Mouse (Mus musculus) erythroid progenitor cell, adult 5-6 weeks (primary cell): ENCODE results near the gene Trim58. TPM values are rescaled to one million over a fixed set of nuclear protein-coding genes. Genes with fewer than 3 reads are reported as not detected.

Source experiments
- ATAC-seq: replicated peaks from 2 replicates; pipeline ENCODE4 v1.8.0; 2016; ENCODE audit warnings: moderate number of reproducible peaks, mild to moderate bottlenecking, moderate TSS enrichment, inconsistent platforms; ENCODE audit not compliant: poor library complexity, low FRiP score, severe bottlenecking
- total RNA-seq, 2 experiments: library from RNA; stranded (forward) in 1 of 2; stranded (reverse) in 1 of 2; fragments of 150-400 nt in 1 of 2; fragments of 186-747, 209-891 nt in 1 of 2; gene quantifications; 2 replicates each; pipeline versions ENCODE4 v1.2.3 to v1.2.4; 2015 to 2017; ENCODE audit warnings: low replicate concordance in 2 of 2

Gene Trim58
- total RNA-seq, 2 experiments from 2014 or later, result 45.0 to 65.4 TPM

DNA sequence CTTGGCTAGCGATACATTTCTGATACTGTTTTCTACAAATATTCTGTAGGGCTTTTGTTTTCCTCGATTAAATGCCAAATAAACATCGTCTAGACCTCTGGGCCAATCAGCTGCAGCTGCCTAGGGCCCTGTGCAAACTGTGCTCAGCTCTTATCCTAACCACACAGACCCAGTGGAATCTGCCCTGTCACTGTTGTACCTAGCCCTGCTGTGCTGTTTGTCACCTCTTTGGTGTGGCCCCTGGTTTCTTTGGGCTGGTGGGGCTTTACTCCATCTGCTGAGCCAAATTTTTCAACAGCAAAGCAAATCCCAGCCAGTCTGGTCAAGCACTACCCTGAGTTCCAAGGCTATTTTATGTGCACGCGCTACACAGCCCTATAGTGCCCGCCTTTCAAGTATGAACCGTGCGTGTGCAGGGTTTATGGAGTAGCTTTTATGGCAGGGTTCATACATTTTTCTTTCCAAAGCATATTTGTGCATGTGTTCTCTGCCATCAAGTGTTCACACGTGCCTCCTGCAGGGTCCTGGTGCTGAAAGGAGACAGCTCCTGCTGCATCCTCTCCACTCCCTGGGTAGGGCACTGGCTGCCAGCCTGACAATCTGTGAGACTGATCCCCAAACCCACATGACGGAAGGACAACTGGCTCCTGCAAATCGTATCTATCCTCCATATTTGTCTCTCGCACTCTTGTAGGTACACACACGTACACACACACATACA is 1.5 kb downstream of the Trim58 start:
- peak; percentile 83 for ATAC-seq

DNA sequence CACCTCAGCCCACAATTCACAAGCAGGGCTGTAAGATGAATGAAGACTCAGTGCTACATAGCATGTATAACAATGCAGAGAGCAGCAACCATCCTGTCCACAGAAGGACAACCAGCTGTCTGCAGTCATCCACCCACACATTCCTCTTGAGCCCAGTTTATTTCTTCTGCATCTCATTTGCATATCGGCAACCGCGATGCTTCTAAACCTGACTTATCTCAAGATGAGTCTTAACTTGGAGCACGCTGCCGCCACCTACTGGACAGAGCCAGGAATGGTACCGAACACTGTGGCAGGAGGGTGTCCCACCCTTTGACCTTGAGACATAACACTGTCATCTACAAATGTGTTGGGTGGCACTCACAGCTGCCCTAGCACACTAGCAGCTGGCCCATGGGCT is 3.1 kb downstream of the Trim58 start:
- peak; percentile 57 for ATAC-seq

DNA sequence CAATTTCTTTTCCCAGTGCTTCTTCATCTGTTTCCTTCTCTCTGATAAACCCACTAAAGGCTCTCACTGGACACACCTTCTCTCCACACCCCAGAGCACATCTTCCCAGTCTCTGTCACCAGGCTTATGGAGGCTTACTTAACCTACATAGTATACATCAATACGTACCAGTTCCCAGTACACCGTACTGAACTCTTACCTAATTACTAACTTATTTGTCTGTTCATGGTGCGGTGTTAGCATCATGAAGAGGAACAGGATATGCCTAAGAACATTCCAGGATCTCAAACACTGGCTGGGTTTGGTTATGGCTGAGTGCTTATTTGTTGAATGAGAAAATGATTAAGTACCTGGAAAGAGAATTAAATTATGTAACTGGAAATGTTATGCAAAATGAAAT is 14.9 kb downstream of the Trim58 start:
- ATAC-seq, result no peak

DNA sequence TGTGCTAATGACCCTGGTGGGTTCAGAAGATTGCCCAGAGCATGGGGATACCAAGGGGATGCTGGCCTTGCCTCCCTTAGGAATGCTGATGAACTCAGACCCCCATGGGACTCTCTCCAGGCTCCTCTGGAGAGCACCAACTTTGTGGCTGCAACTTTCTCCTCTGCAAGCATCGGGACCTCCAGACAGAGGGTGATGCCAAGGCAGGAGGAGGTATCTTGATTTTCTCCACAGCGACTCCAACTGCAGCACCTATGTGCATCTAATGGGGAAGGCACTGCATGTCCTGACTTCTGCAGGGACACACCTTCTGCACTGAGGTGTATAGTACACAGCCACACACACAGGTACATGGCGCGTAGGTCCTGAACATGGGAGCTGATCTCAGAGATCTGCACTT is 18.3 kb downstream of the Trim58 start, which contains the start of gene Olfr322:
Gene Olfr322 (plus strand): TSS at position 187 of the 400 bp plus-strand sequence.
- ATAC-seq, result no peak

DNA sequence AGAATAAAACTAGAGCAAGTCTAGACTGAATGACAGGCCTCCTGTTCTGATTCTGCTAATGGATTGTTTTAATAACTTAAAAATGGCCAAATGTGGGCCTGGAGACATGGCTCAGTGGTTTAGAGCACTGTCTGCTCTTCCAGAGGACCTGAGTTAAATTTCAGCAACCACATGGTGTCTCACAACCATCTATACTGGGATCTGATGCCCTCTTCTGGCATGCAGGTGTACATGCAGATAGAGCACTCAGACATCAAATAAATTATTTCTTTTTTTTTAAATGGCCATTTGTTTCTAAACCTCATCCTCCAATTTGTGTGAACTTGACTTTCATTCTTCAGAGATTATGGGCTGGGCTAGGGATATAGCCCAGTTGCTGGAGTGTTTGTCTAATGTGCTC is 29.0 kb downstream of the Trim58 start:
- ATAC-seq, result no peak

DNA sequence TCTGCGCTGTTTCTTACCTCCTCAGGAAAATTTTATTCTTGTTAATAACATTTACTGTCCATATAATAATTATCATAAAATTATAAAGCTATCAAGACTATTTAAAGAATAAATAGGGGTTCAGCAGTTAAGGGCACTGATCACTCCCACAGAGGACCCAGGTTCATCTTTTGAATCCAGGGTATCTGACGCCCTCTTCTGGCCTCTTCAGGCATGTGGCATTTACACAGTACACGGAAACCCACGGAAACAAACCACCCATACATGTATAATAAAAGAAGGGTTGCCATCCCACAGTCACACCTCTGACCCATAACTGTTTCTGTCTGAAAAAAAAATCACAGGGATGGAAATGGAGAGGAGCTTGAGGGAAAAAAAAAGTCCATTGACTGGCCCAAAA is 31.6 kb downstream of the Trim58 start:
- no peak for ATAC-seq

DNA sequence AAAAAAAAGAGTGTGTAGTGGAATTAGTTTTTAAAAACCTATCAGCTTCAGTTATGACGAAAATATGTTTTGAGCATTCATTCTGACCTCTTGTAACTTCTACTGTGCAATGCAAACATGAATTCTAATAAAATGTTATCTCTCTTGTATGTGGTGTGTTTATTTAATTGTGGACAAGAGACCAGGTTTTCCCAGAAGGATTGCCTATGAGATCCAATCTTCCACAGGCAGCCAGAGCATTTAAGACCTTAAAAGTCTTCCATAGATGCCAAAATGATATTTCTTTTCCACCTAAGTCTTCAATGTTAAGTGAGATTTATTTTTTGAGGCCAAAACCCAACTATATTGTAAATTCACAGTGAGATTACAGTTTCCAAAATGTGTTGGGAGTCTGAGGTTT is 40.5 kb downstream of the Trim58 start, which contains the start of gene Olfr320:
Gene Olfr320 (plus strand): TSS at position 301 of the 400 bp plus-strand sequence.
- no peak for ATAC-seq

DNA sequence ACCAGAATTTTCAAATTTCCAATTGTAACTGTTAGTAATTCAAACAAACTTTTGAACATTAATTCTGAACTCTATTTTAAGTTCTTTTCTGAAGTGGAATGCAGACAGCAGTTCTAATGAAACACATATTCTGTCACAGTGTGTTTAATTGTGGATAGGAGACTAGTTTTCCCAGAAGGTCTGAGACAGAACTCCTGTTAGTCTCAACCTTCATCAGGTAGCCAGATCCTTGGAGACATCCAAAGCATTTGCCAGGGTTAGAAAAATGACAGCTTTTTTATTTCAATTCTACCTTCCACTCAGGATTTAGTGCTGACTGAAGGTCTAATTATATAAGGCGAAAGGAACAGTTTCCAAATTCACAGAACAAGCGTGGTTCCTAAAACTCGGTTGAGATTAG is 58.6 kb downstream of the Trim58 start, which contains the start of gene Olfr319:
Gene Olfr319 (plus strand): TSS at position 301 of the 400 bp plus-strand sequence.
- no peak for ATAC-seq

Other genes starting within 250 kb of the Trim58 start
- not detected in 2 replicates for gene 1810065E05Rik, start 219.4 kb upstream of the Trim58 start, total RNA-seq (2015; ENCODE audit: low replicate concordance)
- not detected in 2 replicates for gene 1810065E05Rik, start 219.4 kb upstream of the Trim58 start, total RNA-seq (2017; ENCODE audit: low replicate concordance)
- gene Gm12253, start 207.9 kb upstream of the Trim58 start, total RNA-seq (2015; ENCODE audit: low replicate concordance), result not detected in 2 replicates
- gene Gm12253, start 207.9 kb upstream of the Trim58 start, total RNA-seq (2017; ENCODE audit: low replicate concordance), result not detected in 2 replicates
- not detected in 2 replicates for gene Lypd9, start 187.5 kb upstream of the Trim58 start, total RNA-seq (2015; ENCODE audit: low replicate concordance)
- gene Lypd9, start 187.5 kb upstream of the Trim58 start, total RNA-seq (2017; ENCODE audit: low replicate concordance), result not detected in 2 replicates
- not detected in 2 replicates for gene Olfr30, start 178.2 kb upstream of the Trim58 start, total RNA-seq (2015; ENCODE audit: low replicate concordance)
- not detected in 2 replicates for gene Olfr30, start 178.2 kb upstream of the Trim58 start, total RNA-seq (2017; ENCODE audit: low replicate concordance)
- not detected in 2 replicates for gene Olfr332, start 147.9 kb upstream of the Trim58 start, total RNA-seq (2015; ENCODE audit: low replicate concordance)
- not detected in 2 replicates for gene Olfr332, start 147.9 kb upstream of the Trim58 start, total RNA-seq (2017; ENCODE audit: low replicate concordance)
- not detected in 2 replicates for gene Olfr331, start 137.9 kb upstream of the Trim58 start, total RNA-seq (2015; ENCODE audit: low replicate concordance)
- gene Olfr331, start 137.9 kb upstream of the Trim58 start, total RNA-seq (2017; ENCODE audit: low replicate concordance), result not detected in 2 replicates
- gene Olfr330, start 105.6 kb upstream of the Trim58 start, total RNA-seq (2015; ENCODE audit: low replicate concordance), result not detected in 2 replicates
- not detected in 2 replicates for gene Olfr330, start 105.6 kb upstream of the Trim58 start, total RNA-seq (2017; ENCODE audit: low replicate concordance)
- not detected in 2 replicates for gene Olfr329-ps, start 94.0 kb upstream of the Trim58 start, total RNA-seq (2015; ENCODE audit: low replicate concordance)
- gene Olfr329-ps, start 94.0 kb upstream of the Trim58 start, total RNA-seq (2017; ENCODE audit: low replicate concordance), result not detected in 2 replicates
- not detected in 2 replicates for gene Olfr328, start 84.8 kb upstream of the Trim58 start, total RNA-seq (2015; ENCODE audit: low replicate concordance)
- gene Olfr328, start 84.8 kb upstream of the Trim58 start, total RNA-seq (2017; ENCODE audit: low replicate concordance), result not detected in 2 replicates
- gene Olfr224, start 69.9 kb upstream of the Trim58 start, total RNA-seq (2015; ENCODE audit: low replicate concordance), result not detected in 2 replicates
- not detected in 2 replicates for gene Olfr224, start 69.9 kb upstream of the Trim58 start, total RNA-seq (2017; ENCODE audit: low replicate concordance)
- gene Olfr325, start 62.7 kb upstream of the Trim58 start, total RNA-seq (2015; ENCODE audit: low replicate concordance), result not detected in 2 replicates
- gene Olfr325, start 62.7 kb upstream of the Trim58 start, total RNA-seq (2017; ENCODE audit: low replicate concordance), result not detected in 2 replicates
- gene Olfr324, start 45.4 kb upstream of the Trim58 start, total RNA-seq (2015; ENCODE audit: low replicate concordance), result not detected in 2 replicates
- not detected in 2 replicates for gene Olfr324, start 45.4 kb upstream of the Trim58 start, total RNA-seq (2017; ENCODE audit: low replicate concordance)
- not detected in 2 replicates for gene 2210407C18Rik, start 24.4 kb upstream of the Trim58 start, total RNA-seq (2015; ENCODE audit: low replicate concordance)
- gene 2210407C18Rik, start 24.4 kb upstream of the Trim58 start, total RNA-seq (2017; ENCODE audit: low replicate concordance), result not detected in 2 replicates
- gene Olfr323, start 10.0 kb upstream of the Trim58 start, total RNA-seq (2015; ENCODE audit: low replicate concordance), result not detected in 2 replicates
- gene Olfr323, start 10.0 kb upstream of the Trim58 start, total RNA-seq (2017; ENCODE audit: low replicate concordance), result not detected in 2 replicates
- gene Olfr322, start 18.3 kb downstream of the Trim58 start, total RNA-seq (2015; ENCODE audit: low replicate concordance), result 0.42 TPM in 1 of 2 replicates, not detected in the other
- 0.77 and 1.9 TPM in 2 replicates for gene Olfr322, start 18.3 kb downstream of the Trim58 start, total RNA-seq (2017; ENCODE audit: low replicate concordance)
- gene Olfr320, start 40.6 kb downstream of the Trim58 start, total RNA-seq (2015; ENCODE audit: low replicate concordance), result not detected in 2 replicates
- gene Olfr320, start 40.6 kb downstream of the Trim58 start, total RNA-seq (2017; ENCODE audit: low replicate concordance), result not detected in 2 replicates
- gene Olfr319, start 58.7 kb downstream of the Trim58 start, total RNA-seq (2015; ENCODE audit: low replicate concordance), result not detected in 2 replicates
- gene Olfr319, start 58.7 kb downstream of the Trim58 start, total RNA-seq (2017; ENCODE audit: low replicate concordance), result not detected in 2 replicates
- gene Olfr318, start 83.5 kb downstream of the Trim58 start, total RNA-seq (2015; ENCODE audit: low replicate concordance), result not detected in 2 replicates
- not detected in 2 replicates for gene Olfr318, start 83.5 kb downstream of the Trim58 start, total RNA-seq (2017; ENCODE audit: low replicate concordance)
- not detected in 2 replicates for gene Olfr317, start 98.7 kb downstream of the Trim58 start, total RNA-seq (2015; ENCODE audit: low replicate concordance)
- gene Olfr317, start 98.7 kb downstream of the Trim58 start, total RNA-seq (2017; ENCODE audit: low replicate concordance), result not detected in 2 replicates
- gene Olfr316, start 112.3 kb downstream of the Trim58 start, total RNA-seq (2015; ENCODE audit: low replicate concordance), result not detected in 2 replicates
- not detected in 2 replicates for gene Olfr316, start 112.3 kb downstream of the Trim58 start, total RNA-seq (2017; ENCODE audit: low replicate concordance)
- gene Olfr315, start 132.7 kb downstream of the Trim58 start, total RNA-seq (2015; ENCODE audit: low replicate concordance), result not detected in 2 replicates
- gene Olfr315, start 132.7 kb downstream of the Trim58 start, total RNA-seq (2017; ENCODE audit: low replicate concordance), result not detected in 2 replicates
- not detected in 2 replicates for gene Olfr314, start 142.5 kb downstream of the Trim58 start, total RNA-seq (2015; ENCODE audit: low replicate concordance)
- not detected in 2 replicates for gene Olfr314, start 142.5 kb downstream of the Trim58 start, total RNA-seq (2017; ENCODE audit: low replicate concordance)
- gene Fam183b, start 161.5 kb downstream of the Trim58 start, total RNA-seq (2015; ENCODE audit: low replicate concordance), result not detected in 2 replicates
- not detected in 2 replicates for gene Fam183b, start 161.5 kb downstream of the Trim58 start, total RNA-seq (2017; ENCODE audit: low replicate concordance)
- not detected in 2 replicates for gene Olfr313, start 174.5 kb downstream of the Trim58 start, total RNA-seq (2015; ENCODE audit: low replicate concordance)
- not detected in 2 replicates for gene Olfr313, start 174.5 kb downstream of the Trim58 start, total RNA-seq (2017; ENCODE audit: low replicate concordance)
- not detected in 2 replicates for gene Olfr312, start 188.8 kb downstream of the Trim58 start, total RNA-seq (2015; ENCODE audit: low replicate concordance)
- not detected in 2 replicates for gene Olfr312, start 188.8 kb downstream of the Trim58 start, total RNA-seq (2017; ENCODE audit: low replicate concordance)
- gene Olfr311, start 198.8 kb downstream of the Trim58 start, total RNA-seq (2015; ENCODE audit: low replicate concordance), result not detected in 2 replicates
- gene Olfr311, start 198.8 kb downstream of the Trim58 start, total RNA-seq (2017; ENCODE audit: low replicate concordance), result not detected in 2 replicates
- gene Gm12258, start 206.7 kb downstream of the Trim58 start, total RNA-seq (2015; ENCODE audit: low replicate concordance), result 11.5 and 13.4 TPM in 2 replicates
- gene Gm12258, start 206.7 kb downstream of the Trim58 start, total RNA-seq (2017; ENCODE audit: low replicate concordance), result 11.0 and 32.9 TPM in 2 replicates
- 4.3 and 11.3 TPM in 2 replicates for gene 2810021J22Rik, start 226.8 kb downstream of the Trim58 start, total RNA-seq (2015; ENCODE audit: low replicate concordance)
- 2.7 and 3.9 TPM in 2 replicates for gene 2810021J22Rik, start 226.8 kb downstream of the Trim58 start, total RNA-seq (2017; ENCODE audit: low replicate concordance)